Mouse (Mus musculus) NIH3T3 (cell line): ENCODE data around the gene Vkorc1.
A peak's percentile ranks its signal among the peaks of the same experiment; 100 is the strongest.
"Not testable (repeated sequence)": the region's sequence is repeated elsewhere in the genome, so short reads cannot be mapped to it uniquely, and the experiment has no call there.

ENCODE experiments used
- DNase-seq: peaks from one replicate; pipeline ENCODE4 v3.0.0-alpha.2; 2012; ENCODE audit warnings: low read depth

The Vkorc1 gene

DNA sequence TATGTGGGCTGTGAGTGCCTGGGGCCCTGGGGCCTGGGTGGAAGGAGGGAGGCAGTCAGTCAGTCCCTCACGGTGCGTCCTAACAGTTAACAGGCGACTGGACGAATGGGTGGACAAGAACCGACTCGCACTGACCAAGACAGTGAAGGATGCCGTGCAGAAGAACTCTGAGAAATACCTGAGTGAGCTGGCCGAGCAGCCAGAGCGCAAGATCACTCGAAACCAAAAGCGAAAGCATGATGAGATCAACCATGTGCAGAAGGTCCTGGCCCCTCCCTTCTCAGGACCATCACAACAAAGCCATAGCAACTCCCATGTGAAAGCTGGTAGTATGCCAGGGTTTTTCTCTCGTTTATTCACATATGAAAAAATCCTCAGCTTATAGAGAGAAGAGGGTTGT is 19.9 kb upstream of the Vkorc1 start:
- no peak for DNase-seq

DNA sequence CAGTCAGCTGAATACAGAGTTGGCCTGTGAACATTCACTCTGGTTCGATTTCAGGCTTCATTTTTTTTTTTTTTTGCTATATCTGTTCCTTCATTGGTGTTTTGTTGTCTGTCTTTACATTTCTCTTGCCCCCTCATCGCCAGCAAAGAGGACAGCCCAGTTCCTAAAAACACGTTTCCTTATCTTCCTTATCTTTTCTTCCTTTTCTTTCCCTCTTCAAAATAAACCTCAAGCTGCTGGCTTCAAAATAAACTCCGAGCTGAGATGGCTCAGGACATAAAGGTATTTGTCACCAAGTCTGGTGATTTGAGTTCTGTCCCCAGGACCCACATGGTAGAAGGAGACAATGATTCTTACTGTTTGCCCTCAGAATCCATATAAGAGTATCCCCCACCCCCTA is 17.5 kb upstream of the Vkorc1 start:
- no peak for DNase-seq

DNA sequence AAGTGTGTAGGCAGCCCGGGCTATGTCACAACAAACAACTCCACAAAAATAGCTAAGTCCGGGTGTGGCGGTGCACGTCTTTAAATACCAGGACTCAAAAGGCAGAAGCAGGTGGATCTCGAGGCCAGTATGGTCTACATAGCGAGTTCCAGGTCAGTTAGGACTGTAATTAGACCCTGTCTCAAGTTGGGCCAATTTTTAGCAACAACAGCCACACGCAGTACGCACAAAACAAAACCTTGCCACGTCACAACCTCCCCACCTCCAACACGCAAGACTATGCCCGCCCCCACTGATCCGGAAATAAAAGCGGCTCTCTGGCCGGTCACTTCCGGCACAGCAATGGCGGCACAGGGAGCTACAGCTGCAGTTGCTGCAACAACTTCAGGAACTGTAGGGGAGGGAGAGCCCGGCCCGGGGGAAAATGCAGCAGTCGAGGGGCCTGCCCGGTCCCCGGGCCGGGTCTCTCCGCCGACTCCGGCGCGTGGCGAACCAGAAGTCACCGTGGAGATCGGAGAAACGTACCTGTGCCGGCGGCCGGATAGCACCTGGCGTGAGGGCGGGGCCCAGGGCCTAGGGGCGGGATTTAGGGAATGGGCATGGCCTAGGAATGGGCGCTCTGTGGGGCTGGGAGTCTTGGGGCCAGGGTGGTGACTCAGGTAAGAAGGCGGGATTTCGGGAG is 16.9 kb upstream of the Vkorc1 start, which contains the start of gene Kat8:
Gene Kat8 (plus strand): TSS at position 327 of the 682 bp plus-strand sequence.
- peak; percentile 93 for DNase-seq

DNA sequence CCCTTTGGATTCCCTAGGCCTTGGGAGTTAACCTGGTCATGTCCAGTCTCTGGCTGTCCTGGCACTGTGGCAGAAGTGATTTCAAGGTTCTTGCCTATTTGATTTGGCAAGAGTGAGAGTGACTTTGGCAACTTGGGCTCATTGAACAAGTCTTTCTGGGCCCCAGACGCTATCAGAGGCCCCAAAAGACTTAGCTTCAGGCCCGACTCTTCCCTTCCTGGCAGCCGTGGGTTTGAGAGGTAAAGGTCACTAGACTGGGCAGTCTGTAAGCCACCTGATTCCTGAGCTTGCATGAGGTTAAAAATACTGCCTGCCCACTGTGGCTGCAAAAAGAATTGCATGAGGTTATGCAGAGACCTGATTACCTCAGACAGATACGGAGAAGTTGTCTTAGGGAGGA is 13.2 kb upstream of the Vkorc1 start:
- DNase-seq: no peak

DNA sequence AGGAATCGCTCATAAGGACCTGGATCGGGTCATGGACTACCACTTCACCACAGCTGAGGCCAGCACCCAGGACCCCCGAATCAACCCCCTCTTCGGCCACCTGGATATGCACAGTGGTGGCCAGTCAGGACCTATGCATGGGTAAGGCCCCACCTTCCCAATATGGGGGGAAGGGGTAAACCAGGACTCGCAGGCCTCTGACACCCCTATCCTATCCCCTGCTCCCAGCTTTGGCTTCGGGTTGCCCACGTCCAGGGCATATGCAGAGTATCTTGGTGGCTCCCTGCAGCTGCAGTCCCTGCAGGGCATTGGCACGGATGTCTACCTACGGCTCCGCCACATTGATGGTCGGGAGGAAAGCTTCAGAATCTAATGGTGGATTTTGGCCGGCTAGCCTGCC is 12.5 kb upstream of the Vkorc1 start:
- no peak for DNase-seq

DNA sequence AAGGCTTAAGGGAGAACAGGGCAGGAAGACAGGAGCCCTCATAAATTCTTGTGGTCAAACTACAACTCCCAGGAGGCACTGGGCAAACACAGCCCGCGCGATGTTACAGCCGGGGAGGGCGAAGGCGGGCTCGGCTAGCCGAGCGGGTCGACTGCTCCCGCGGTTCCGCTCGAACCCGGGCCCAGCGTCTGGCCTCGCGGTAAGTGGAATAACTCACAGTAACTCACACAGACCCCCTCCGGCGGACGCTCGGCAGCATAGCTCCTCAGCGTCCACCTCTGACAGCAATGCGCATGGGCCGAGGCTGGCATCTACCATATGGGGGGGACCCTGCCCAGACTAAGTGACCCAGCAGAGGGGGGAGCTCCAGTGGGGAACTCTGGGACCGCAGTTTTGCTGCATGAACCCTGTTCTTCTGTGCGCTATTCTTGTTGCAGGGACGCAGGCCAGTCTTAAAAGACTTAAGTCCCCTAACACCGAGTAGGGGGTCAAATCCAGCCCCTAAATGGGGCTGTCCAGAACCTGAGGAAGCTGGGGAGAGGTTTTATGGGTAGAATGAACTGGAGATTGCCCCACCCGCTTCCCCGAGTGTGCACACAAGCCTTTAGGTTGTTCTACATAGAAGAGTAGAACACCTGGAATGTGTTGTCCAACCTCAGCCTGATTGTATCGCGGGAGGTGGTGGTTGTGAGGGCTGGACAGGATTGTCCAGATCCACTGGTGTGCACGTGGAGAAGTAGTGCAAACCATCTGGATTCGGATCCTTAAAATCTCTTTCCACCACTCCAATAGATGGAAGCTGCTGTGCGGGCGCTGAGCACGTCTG is 8.8 kb upstream of the Vkorc1 start, which contains the start of gene Bckdk:
Gene Bckdk (plus strand): TSS at position 112 of the 826 bp plus-strand sequence.
- peak; percentile 90 for DNase-seq

DNA sequence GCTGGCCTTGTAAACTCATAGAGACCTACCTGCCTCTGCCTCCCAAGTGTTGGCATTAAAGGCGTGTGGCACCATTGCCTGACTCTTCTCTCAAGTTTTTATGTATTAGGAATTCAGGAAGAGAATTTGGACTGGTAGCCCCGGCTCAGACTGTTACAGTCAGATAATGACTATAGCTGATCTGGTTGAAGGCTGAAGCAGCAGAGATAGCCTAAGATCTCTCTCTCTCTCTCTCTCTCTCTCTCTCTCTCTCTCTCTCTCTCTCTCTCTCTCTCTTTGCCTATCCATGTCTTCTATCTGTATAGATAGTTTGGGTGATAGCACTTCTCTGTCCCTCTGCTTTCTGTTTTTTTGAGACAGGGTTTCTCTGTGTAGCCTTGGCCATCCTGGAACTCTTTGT is 6.4 kb upstream of the Vkorc1 start:
- no peak for DNase-seq

DNA sequence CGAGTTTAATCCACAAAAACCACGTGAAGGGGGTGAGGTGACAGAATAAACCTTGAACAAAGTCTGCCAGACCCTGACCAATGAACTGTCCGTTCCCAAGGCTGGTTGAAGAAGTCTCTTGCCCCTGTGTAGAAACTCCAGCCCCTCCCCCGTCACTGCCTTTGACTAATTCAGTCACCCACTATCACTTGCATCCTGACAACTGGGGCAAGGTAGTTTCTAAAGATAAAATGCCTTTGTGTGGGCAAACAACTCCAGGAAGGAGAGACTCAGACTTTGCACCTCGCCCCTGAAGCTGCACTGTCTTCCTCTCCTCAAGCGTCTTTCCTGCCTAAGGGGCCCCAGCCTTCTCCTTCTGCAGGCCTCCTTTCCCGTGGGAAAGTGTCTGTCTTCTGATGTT is 4.6 kb upstream of the Vkorc1 start:
- no peak for DNase-seq

DNA sequence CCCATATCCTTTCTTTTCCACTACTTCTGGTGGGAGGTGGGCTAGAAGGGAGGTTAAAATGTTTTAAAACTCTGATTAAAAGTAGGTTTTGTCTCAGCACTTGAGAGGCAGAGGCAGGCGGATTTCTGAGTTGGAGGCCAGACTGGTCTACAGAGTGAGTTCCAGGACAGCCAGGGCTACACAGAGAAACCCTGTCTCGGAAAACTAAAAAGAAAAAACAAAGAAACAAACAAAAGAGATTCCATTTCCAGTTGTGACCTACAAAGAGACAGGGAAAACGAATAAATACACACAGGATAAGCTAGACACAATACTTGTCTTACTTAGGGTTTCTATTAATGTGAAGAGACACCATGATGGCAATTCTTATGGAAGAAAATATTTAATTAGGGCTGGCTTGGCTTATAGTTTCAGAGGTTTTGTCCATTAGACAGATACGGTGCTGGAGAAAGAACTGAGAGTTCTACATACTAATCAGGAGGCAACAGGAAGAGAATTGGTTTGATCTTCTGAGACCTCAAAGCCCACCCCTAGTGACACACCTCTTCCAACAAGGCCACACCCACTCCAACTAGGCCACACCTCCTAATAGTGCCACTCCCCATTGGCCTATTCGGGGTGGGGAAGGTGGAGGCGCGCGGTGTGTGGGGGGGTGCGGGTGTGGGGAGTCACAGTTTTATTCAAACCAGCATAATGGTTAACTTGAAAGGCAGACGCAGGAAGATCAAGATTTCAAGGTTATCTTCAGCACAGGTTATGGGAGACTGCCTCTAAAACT is 3.0 kb upstream of the Vkorc1 start:
- no peak for DNase-seq

DNA sequence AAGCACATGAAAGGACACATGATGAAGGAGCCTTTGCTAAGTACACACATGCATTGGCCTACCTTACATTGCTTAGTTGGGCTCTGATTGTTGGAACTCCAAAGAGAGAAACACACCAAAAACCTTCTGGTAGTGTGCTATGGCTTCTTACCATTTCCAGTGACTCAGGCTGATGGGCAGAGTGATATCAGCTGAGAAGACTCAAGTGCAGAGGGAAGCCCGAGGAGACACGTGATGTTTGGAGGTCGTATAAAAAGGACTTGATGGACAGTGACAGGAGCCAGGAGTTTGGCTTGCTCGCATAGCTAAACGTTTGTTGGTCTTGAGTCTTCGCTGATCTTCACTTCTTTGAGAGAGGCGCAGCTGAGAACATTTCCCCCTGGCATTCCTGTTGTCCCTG is 2.1 kb upstream of the Vkorc1 start:
- no peak for DNase-seq

DNA sequence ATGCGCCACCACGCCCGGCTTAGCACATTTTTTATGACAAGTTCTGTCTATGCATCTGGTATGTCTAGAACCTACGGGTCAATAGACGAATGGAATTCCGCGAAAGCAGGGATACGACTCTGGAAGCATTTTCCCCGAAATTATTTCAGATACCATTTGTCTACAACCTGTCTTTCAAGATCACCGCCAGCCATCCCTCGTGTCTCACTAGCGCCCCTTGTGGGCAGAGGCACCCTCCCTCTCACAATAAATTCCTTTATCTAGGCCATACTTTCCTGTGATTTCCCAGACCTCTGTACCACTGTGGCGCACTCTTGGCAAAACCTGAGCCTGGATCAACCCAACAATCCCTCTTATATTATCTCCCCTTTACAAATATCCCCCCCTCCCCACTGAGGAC is 967 bp upstream of the Vkorc1 start:
- peak; percentile 70 for DNase-seq

DNA sequence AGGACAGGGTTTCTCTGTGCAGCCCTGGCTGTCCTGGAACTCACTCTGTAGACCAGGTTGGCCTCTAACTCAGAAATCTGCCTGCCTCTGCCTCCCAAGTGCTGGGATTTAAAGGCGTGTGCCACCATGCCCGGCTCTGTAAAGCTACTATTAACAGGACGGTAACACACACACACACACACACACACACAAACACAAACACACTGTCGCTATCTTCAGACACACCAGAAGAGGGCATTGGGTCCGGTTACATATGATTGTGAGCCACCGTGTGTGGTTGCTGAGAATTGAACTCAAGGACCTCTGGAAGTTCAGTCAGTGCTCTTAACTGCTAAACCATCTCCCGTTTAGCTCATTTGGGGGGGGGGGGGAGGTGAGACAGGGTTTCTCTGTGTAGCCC is 474 bp upstream of the Vkorc1 start:
- DNase-seq: not testable (repeated sequence)

DNA sequence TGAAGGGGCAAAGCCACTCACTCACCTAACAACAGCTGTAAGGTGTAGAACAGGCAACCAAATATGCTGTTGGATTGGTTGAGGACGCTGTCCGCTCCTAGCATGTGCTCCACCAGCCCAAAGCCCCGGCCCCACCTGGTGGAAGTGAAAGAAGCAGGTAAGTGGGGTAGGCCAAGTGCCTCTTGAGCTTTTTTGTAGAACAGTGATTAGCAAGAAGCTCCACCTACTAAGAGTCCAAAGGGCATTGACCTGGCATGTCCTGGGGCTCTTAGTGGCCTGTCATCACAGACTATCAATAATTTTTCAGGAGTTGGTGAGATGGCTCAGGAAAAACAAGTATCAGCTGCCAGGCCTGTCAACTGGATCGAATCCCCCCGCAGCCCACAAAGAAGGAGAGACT is 937 bp downstream of the Vkorc1 start:
- DNase-seq: no peak

DNA sequence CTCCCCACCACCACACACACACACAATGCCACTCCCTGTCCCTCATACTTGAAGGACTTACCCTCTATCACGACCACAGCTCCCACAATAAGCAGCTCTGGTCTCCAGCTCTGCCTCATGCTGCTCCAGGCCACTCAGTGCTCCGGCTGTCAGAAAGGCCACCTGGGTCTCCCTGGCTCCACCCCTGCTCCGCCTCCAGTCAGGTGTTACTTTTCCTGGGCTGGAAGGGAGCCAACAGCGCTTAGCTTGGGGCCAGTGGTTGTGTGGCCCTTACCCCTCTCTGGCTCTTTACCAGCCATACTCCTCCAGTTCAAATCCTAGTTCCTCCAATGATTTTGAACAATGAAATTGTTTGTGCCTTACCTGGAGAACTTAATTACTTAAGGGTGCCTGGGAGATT is 4.6 kb downstream of the Vkorc1 start, which contains the start of gene Prss53:
Gene Prss53 (minus strand): TSS at position 173 of the 400 bp plus-strand sequence.
- no peak for DNase-seq

DNA sequence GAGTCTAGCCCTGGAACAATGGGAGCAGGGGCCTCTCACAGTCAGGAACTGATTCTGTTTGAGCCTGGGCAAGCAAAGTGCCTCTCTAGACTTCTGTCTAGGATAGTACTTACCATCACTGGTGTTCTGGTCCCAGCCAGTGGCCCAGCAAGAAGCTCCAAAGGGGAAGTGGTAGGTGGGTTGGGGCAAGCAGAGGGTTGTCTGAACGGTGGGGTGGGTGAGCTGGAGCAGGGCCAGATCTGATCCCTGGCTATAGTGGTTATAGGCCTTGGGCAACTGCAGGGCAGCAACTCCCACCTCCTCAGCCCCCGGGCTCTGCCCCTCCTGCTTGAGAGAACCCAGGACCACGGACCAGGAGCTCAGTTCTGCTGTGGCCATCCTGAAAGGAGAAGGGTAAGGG is 6.6 kb downstream of the Vkorc1 start:
- DNase-seq: no peak

DNA sequence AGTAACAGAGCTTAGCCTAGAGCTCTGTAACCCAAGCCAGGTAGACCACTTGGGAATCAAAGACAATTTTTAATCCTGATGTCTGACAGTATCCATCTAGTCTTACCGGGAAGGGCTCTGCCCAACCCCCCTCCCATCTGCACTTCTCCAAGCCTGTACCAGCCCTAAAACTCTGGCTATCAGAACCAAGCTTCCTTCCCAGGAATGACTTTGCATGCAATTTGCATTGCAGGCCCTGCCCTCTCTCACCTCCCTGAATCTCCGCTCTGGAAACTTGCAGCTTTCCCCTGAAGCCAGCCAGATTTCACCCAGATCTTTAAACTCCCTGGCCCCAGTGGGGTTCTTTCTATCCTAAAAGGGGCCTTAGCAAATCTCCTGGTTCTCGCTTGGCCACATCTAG is 7.6 kb downstream of the Vkorc1 start:
- DNase-seq: no peak

DNA sequence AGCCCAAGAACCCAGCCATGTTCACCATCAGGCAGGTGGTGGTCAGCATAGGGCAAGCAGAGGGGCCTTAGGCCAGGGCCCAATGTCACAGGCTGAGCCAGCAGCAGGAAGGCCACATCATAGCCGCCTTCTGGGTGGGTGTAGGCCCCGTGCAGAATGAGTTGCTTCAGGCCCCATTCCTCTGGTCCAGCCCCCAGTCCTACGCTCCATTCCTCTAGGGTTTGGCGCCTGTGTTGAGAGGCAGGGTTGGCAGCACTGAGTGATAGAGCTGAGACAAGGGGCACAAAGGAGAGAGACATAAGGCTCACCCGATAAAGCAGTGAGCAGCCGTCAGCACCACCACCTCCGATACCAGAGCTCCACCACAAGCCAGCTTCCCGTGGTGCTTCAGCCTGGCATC is 8.2 kb downstream of the Vkorc1 start:
- no peak for DNase-seq

DNA sequence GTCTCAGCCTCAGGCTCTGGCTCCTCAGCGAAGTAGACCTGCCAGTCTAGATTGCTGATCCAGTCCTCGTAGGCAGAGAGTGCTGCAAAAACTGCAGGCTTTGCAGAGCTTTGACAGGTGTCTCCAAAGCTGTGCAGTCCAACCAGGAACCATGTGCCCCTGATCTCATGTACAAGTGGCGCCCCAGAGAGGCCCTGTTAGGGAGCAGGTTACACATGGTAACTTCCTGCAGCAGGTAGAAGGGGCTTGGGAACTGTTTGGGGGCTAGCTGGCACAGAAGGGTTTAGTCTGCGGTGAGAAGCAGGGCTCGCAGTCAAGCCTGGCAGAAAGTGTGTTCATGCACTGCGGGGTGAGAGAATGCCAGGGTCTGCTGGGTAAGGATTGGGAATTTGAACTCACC is 8.9 kb downstream of the Vkorc1 start:
- DNase-seq: no peak

DNA sequence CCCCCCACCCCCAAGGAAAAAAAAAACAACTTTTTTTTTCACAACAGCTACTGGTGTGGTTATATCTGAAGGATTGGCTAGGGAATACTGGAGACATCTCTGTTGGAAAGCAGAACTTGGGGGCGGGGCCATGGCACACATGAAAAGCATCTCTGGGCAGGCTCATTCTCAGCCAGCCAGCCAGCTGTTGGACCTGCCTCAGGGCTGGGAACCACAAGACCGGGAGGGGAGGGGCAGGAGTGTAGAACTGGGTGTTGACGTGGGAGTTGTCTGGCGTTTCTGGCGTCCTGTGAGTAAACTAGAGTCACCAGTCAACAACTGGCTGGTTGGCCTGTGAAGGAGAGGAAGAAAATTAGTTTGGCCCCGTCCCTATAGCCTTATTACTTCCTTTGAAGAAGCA is 9.5 kb downstream of the Vkorc1 start:
- peak; percentile 62 for DNase-seq

DNA sequence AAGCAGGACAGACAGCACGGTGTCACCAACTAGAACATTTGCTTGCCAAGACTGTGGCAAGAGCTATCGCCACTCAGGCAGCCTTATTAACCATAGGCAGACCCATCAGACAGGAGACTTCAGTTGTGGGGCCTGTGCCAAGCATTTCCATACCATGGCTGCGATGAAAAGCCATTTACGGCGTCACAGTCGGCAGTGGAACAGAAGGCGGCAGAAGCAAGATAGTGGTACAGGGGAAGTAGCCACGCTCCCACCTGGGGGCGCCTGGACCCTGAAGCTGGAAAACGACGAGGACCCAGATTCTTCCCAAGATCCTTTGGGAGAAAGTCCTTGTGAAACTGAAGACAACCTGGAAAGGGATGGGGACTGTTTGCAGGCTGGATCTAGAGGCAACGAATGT is 15.0 kb downstream of the Vkorc1 start:
- no peak for DNase-seq

DNA sequence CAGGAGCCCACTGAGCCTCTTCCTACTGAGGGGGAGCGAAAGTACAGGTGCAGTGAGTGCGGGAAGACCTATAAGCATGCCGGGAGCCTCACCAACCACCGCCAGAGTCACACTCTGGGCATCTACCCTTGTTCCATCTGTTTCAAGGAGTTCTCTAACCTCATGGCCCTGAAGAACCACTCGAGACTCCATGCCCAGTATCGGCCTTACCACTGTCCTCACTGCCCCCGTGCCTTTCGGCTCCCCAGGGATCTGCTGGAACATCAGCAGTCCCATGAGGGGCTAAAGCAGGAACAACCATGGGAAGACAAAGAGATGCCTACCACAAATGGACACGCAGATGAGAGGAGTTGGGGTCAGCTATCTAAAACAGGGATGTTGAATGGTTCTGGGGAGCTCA is 16.1 kb downstream of the Vkorc1 start:
- no peak for DNase-seq

DNA sequence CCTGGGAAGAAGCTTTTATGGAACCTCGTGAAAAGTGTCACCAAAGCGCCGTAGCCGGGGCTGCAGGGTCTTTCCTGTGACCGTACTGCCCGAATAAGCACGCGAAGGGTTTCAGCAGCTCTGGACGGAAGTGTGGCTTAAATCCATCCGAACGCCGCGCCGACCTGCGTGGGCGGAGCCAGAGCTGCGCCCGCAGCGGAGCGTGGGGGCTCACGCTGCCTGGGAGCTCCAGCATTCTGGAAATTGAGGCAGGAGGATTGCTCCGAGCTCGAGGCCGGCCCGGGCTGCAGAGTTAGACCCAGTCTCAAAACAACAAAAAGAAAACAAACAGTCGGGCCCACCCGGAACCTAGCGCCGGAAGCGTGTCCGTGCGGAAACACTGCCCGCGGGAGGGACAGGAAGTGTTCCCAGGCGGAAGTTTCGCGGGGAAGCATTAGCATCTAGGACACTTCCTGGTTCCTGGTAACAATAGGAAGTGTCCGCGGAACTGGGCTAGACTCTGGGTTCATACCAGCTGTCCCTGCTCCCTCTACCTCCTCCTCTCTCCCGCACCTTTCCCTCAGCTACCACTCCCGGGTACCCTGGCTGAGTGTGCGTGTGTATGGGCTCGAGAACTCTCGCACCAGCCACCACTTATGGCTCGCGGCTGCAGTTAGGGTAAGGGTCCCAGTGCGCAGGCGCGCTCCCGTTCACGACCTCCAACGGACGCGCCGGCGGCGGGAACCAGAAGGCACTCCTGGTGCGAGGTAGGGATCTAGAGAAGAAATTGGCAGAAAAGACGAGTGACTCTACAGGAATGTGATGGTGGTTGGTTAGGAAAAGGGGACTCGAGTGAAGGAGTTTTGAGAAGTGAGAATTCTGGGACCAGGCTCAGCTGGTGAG is 18.7 kb downstream of the Vkorc1 start, which contains the start of gene Zfp668:
Gene Zfp668 (minus strand): TSS at position 362 of the 882 bp plus-strand sequence.
- DNase-seq: peak; percentile 92
